In genomic region chr3:15007821-15008220, GRCm38 (mm10) we compare ENCODE assay signal across 15 mouse cellular contexts.
DNase-seq lines count a peak whose midpoint lies in the region; ATAC-seq lines count a peak whose summit lies in the region.
"Had no signal": no experiment of that assay in that cellular context is flagged by ENCODE, and none has a peak within 500 bp of the region (broad histone marks: within the 10 kb centered on the region; RNA-seq: fewer than 3 reads in every experiment).

No protein-coding gene starts in this region.

- DNase-seq in kidney, adult 9 months: peak; percentile 28
- no peak for DNase-seq in kidney, postnatal 4 days
- peak; percentile 23 for DNase-seq in 416B (ENCODE audit: low read depth)
- DNase-seq in adrenal gland, adult 8-10 months: peak; percentile 38
- no peak for DNase-seq in thymus, postnatal 10 days (ENCODE audit: low spot score in 2 of 2)
- no peak for DNase-seq in natural killer cell, adult 2 months (ENCODE audit: low spot score in 2 of 2)
- DNase-seq in cerebellum, adult 11-12 months: no peak
- DNase-seq: cerebellum, adult 11 months; cerebellum, postnatal 36 days; forebrain, postnatal 0 days; heart, postnatal 14 days; liver, embryonic 13.5 days; lung, embryonic 14.5 days; spleen, adult 18-20 months had no signal

- ATAC-seq in hematopoietic stem cell, adult 5-6 weeks (replicated peaks in 1 of 2; ENCODE audit: insufficient read depth in 1 of 2, low FRiP score in 2 of 2, low TSS enrichment in 1 of 2, low read depth in 1 of 2, poor library complexity in 2 of 2, severe bottlenecking in 2 of 2): peak; percentile 24 to 45; a peak in 1 of 4 replicates
- ATAC-seq: forebrain, postnatal 0 days had no signal

Comparison
In these comparisons a context has a peak if more than half of its experiments do, and no peak if none do; other contexts are left out.
1. DNase-seq: peak in kidney, adult 9 months (single experiment), 416B (single experiment) and adrenal gland, adult 8-10 months (single experiment); none in kidney, postnatal 4 days (0 of 2), thymus, postnatal 10 days (0 of 2), natural killer cell, adult 2 months (0 of 2) and cerebellum, adult 11-12 months (single experiment).